Mouse (Mus musculus) kidney, adult 2 months (tissue): Measurements from ENCODE around the gene Dusp8. TPM values are rescaled to one million over a fixed set of nuclear protein-coding genes. Genes with fewer than 3 reads are reported as not detected.

Experiments
- DNase-seq: peaks from one replicate; pipeline ENCODE4 v3.0.0; 2021
- H3K27ac ChIP-seq: fragments of 200-500 bp; 2 replicates; pipeline ENCODE4 v1.5.1; 2012; ENCODE audit warnings: low read depth, low read length, control low read depth, inconsistent platforms; ENCODE audit not compliant: insufficient read depth
- H3K27me3 ChIP-seq: fragments of 200-500 bp; replicated peaks from 2 replicates; pipeline ENCODE4 v1.6.1; 2012; ENCODE audit warnings: mild to moderate bottlenecking, moderate library complexity, low read length, inconsistent platforms; ENCODE audit not compliant: control insufficient read depth, insufficient read depth
- H3K36me3 ChIP-seq: fragments of 200-500 bp; 2 replicates; pipeline ENCODE4 v1.6.1; 2012; ENCODE audit warnings: mild to moderate bottlenecking, moderate library complexity, low read length, inconsistent platforms; ENCODE audit not compliant: control insufficient read depth, insufficient read depth
- H3K4me1 ChIP-seq: fragments of 200-500 bp; 2 replicates; pipeline ENCODE4 v1.6.1; 2011; ENCODE audit warnings: low read length; ENCODE audit not compliant: control insufficient read depth, insufficient read depth
- H3K4me3 ChIP-seq: fragments of 200-500 bp; 2 replicates; pipeline ENCODE4 v1.5.1; 2011; ENCODE audit warnings: mild to moderate bottlenecking, low read depth, low read length, control low read depth; ENCODE audit not compliant: insufficient read depth
- CTCF ChIP-seq: fragments of 200-500 bp; conservative IDR thresholded peaks from 2 replicates; pipeline ENCODE4 v1.5.1; 2011; ENCODE audit warnings: low read depth, mild to moderate bottlenecking, control low read depth, low read length, moderate library complexity, mixed read lengths; ENCODE audit not compliant: insufficient read depth, insufficient read length
- POLR2A ChIP-seq: fragments of 200-500 bp; IDR thresholded peaks from one replicate; pipeline ENCODE4 v1.6.1; 2011; ENCODE audit warnings: low read depth, low read length, control low read depth
- WGBS: fragments of 180-500 bp; shearing (Covaris S2); methylation state at CpG from one replicate; pipeline ENCODE4 v1.1.7; 2018; 5-methylcytosine and 5-hydroxymethylcytosine counted together
- polyA plus RNA-seq: library from polyadenylated mRNA; depleted of rRNA; stranded (reverse); fragments of >200 nt; gene quantifications from 2 replicates; pipeline ENCODE4 v1.2.3, GENCODE M21; 2012

Dusp8 gene
- polyA plus RNA-seq, 1 experiment, result 3.7 TPM

DNA sequence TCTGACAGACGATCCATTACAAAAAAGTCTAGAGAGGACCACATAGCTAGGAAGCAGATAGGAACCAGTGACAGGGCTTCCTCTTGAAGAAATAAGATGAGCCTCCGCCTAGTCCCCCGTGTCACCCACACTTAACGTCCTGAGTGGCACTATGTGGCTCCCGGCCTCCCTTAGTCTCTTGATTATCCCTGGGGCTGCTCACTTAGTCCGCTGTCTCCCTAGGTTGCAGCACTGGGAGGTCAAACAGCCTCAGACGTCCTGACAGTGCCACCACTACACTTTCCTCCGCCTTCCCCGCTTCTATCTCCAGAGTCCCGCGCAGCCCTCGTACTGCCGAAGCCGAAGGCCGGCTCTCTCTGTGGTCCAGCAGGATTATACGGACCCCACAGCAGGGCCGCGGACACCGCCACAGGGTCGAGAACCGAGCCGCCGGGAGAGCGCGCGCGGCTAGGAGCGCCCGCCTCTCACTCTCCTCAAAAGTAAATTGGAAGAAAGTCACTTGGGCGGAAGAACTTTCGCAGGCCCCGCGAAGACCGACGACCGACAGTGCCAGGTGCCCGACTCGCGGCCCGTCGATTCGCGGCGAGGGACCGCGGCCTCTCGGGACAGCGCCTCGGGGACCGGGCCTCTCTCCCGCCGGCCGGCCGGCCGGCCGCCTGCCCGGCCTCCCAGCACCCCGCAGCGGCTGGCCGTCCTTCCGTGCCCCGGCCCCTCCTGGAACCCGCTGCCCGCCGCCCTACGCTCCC, 35.3 kb downstream of the Dusp8 start:
- DNase-seq, result peak; percentile 18
- Histone ChIP-seq H3K4me1 (peaks cover 23% of the 10 kb centered on the region; the same call in 1 of the 2 replicates), H3K36me3 (no peaks in the 10 kb centered on the region), H3K27ac (peak overlapping the region; percentile 40; the same call in 1 of the 2 replicates), H3K4me3 (peak overlapping the region; percentile 86), H3K27me3 (no peaks in the 10 kb centered on the region)
- under 1% methylated on average over 56 of the region's 66 CpGs for WGBS
- TF ChIP-seq POLR2A, result no peak
- TF ChIP-seq CTCF, result no peak

DNA sequence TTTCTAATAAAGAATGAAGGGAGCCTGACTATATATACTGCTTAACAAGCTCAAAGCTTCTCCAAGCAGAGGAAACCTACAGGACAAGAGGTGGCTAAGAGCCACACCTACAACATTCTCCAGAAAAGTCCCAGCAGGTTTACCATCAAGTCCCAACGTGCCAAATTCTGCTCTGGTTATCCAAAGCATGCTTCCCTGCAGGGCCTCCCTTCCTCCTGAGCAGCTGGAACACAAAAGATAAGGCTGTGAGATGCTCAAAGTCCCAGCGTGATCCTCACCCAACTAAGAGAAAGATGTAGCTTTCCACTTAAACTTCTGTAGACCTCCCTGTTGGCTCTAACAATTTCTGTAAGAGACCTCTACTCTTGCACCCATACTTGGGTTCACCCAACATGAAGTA, 36.6 kb downstream of the Dusp8 start:
- TF ChIP-seq CTCF (no peak), POLR2A (no peak)
- no peak for DNase-seq
- peaks cover 23% of the 10 kb centered on the region; the same call in 1 of the 2 replicates for H3K4me1 ChIP-seq
- no peaks in the 10 kb centered on the region for H3K27me3 ChIP-seq
- H3K27ac ChIP-seq, result no peak overlapping the region
- no peaks in the 10 kb centered on the region for H3K36me3 ChIP-seq
- WGBS, result 63% methylated on average over 2 of the region's 2 CpGs
- H3K4me3 ChIP-seq, result no peak overlapping the region

DNA sequence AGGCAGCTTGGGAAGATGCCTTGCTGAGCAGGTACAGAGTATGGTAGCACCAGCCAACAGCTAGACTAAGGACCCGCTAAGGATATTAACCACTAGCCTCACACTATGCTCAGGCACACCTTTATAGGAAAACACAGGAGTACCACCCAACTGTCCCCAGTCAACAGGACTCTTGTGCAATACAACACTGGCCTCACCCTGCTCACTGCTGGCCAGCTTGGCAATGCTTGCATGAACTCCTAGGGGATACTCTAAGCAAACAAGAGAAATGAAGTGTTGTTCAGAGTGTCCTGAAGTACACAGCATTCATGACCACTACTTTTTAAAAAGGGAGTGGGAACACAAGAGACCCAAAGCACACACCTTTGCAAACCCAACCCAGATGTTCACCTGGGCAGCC, 38.5 kb downstream of the Dusp8 start:
- Histone ChIP-seq H3K36me3 (no peaks in the 10 kb centered on the region), H3K27me3 (no peaks in the 10 kb centered on the region), H3K4me3 (no peak overlapping the region), H3K27ac (peak overlapping the region; percentile 16; the same call in 1 of the 2 replicates), H3K4me1 (peaks cover 26% of the 10 kb centered on the region; the same call in 1 of the 2 replicates)
- 85% methylated on average over 1 of the region's 1 CpGs for WGBS
- no peak for DNase-seq
- TF ChIP-seq POLR2A (no peak), CTCF (no peak)

DNA sequence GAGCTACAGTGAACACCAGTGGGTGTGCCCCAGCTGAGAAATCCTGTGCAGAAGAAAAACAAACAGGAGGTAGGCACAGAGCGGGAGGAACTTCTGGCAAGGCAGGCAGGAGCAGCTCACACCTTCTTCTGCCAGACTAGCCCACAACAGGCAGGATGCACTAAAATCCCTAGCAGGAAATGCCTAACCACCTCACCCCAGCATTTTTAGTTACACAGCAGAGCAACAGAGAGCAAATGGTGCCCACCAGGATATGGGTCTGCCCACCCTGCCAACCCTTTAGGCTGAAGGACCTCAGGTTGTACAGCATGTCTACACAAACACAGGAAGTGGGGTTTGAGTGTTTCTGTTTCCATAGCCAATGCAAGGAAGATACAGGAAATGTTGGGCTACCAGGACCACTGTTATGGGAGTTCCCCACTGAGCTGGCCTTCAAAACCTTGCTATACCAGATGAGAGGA, 39.0 kb downstream of the Dusp8 start:
- DNase-seq, result peak; percentile 20
- 58% methylated on average over 1 of the region's 1 CpGs for WGBS
- H3K36me3 ChIP-seq, result no peaks in the 10 kb centered on the region
- H3K27ac ChIP-seq, result peak overlapping the region; percentile 16; the same call in 1 of the 2 replicates
- H3K27me3 ChIP-seq, result no peaks in the 10 kb centered on the region
- H3K4me3 ChIP-seq, result no peak overlapping the region
- TF ChIP-seq CTCF, result no peak
- TF ChIP-seq POLR2A, result no peak
- peaks cover 26% of the 10 kb centered on the region; the same call in 1 of the 2 replicates for H3K4me1 ChIP-seq

DNA sequence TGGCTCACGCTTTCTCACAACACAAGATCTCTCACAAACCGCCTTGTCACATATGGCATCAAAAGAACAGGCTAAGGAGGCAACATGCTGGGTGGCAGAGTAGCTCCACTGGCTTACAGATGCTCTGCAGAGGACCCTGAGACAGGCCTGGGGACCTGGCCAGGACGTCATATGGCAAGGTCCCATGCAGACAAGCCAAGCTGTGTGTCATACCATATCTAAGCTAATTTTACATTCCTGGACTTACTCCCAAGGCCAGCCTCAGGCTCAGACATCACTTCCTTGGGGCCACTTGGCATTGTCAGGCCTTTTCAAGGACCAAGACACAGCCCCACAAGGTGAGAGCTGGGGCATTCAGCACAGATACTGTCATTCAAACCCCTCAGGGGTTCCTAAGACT, 40.2 kb downstream of the Dusp8 start:
- Histone ChIP-seq H3K27ac (no peak overlapping the region), H3K27me3 (no peaks in the 10 kb centered on the region), H3K36me3 (no peaks in the 10 kb centered on the region), H3K4me3 (no peak overlapping the region), H3K4me1 (peaks cover 23% of the 10 kb centered on the region; the same call in 1 of the 2 replicates)
- no peak for TF ChIP-seq CTCF
- no peak for DNase-seq
- 97% methylated on average over 3 of the region's 3 CpGs for WGBS

DNA sequence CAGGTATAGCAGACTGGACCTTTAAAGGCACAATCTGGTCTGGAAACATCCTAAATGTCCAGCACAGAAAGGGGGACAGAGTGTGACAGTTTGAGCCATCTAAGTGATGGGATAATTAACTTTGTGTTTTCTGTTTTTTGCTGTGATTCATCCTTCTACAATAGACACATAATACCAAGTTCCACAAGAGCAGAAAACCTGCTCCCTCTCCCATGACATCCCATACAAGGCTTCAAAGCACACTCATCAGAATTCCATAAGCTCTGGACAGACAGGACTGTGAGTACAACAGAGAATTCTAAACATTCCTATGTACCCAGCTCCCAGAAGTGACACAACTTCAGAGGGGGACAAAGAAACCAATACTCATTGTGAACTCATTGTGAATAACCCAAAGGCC, 45.1 kb downstream of the Dusp8 start:
- no peak for DNase-seq
- H3K36me3 ChIP-seq, result no peaks in the 10 kb centered on the region
- H3K27ac ChIP-seq, result no peak overlapping the region
- H3K27me3 ChIP-seq, result no peaks in the 10 kb centered on the region
- TF ChIP-seq POLR2A, result no peak
- TF ChIP-seq CTCF, result no peak
- H3K4me3 ChIP-seq, result no peak overlapping the region
- peaks cover 9% of the 10 kb centered on the region; the same call in 1 of the 2 replicates for H3K4me1 ChIP-seq

DNA sequence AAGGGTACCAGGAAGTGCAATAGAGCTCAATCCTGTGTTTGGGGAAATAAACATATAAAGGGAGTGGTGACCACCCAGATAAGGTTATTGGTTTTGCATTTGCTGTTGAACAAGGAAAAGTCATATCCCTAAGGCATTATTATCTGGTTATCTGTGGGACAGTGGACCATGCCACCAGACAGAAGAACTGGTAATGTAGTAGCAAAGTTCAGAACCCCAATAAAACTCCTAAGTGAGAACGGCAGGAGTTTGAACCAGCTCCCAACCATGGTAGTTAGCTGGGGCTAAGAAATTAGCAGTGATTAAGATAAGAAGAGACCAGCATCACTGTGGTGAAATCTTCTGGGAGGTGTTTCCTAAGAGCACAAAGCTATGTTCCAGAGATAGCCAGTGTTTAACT, 49.7 kb downstream of the Dusp8 start:
- Histone ChIP-seq H3K4me1 (peaks cover 12% of the 10 kb centered on the region; the same call in 1 of the 2 replicates), H3K36me3 (no peaks in the 10 kb centered on the region), H3K4me3 (no peak overlapping the region), H3K27ac (no peak overlapping the region), H3K27me3 (no peaks in the 10 kb centered on the region)
- WGBS, result 43% methylated on average over 1 of the region's 1 CpGs
- TF ChIP-seq POLR2A (no peak), CTCF (no peak)
- no peak for DNase-seq
